9 mouse cellular contexts compared by ENCODE assay signal in the genomic region with DNA sequence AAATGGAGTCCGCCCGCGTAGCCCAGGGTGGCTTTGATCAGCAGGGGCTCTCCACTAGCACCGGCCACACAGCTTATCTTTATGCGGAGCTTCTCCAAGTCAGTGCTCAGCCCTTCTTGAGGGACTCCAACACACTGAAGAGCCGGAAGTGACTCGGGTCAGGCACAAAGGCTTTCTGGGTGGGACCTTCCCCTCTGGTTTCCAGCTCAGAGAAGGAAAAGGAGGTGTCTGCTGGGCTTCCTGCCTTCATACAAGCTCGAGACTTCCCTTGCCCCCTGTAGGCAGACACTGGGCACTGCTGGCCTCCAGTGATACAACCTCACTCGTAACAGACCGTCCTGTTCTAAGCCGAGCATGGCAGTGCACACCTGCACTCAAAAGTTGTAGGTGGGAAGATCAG. TPM values are rescaled to one million over a fixed set of nuclear protein-coding genes. Genes with fewer than 3 reads are reported as not detected.
A peak's percentile ranks its signal among the peaks of the same experiment; 100 is the strongest.
DNase-seq lines count a peak whose midpoint lies in the region; ATAC-seq and TF ChIP-seq lines count a peak whose summit lies in the region.
"Had no signal": no experiment of that assay in that cellular context is flagged by ENCODE, and none has a peak within 500 bp of the region (broad histone marks: within the 10 kb centered on the region; RNA-seq: fewer than 3 reads in every experiment).

No protein-coding gene starts in this region.

- no peaks in the 10 kb centered on the region for H3K27me3 ChIP-seq in midbrain, postnatal 0 days (ENCODE audit: insufficient read depth, low read length)
- H3K27me3 ChIP-seq in midbrain, embryonic 13.5 days: no peaks in the 10 kb centered on the region
- no peaks in the 10 kb centered on the region for H3K27me3 ChIP-seq in hindbrain, embryonic 11.5 days (ENCODE audit: control insufficient read depth, insufficient read depth, low read length)
- H3K27me3 ChIP-seq: embryonic facial prominence, embryonic 12.5 days had no signal

- H3K4me2 ChIP-seq in midbrain, postnatal 0 days (ENCODE audit: low read depth, low read length, poor library complexity, severe bottlenecking): no peak overlapping the region
- no peak overlapping the region for H3K4me2 ChIP-seq in midbrain, embryonic 13.5 days (replicated peaks)
- H3K4me2 ChIP-seq in hindbrain, embryonic 11.5 days (replicated peaks; ENCODE audit: low read depth, low read length): no peak overlapping the region
- H3K4me2 ChIP-seq: embryonic facial prominence, embryonic 12.5 days had no signal

- no peak for ATAC-seq in midbrain, postnatal 0 days (ENCODE audit: low FRiP score)
- ATAC-seq in midbrain, embryonic 13.5 days: no peak
- peak; percentile 88 for ATAC-seq in common myeloid progenitor, adult 5-6 weeks (replicated peaks; ENCODE audit: low read depth, poor library complexity, severe bottlenecking)
- ATAC-seq in hindbrain, embryonic 11.5 days (ENCODE audit: low FRiP score): no peak

- no peak overlapping the region for H3K9ac ChIP-seq in midbrain, postnatal 0 days (replicated peaks; ENCODE audit: low read length, poor library complexity, severe bottlenecking)
- no peak overlapping the region for H3K9ac ChIP-seq in midbrain, embryonic 13.5 days (replicated peaks)
- no peak overlapping the region for H3K9ac ChIP-seq in hindbrain, embryonic 11.5 days (ENCODE audit: low read depth, low read length)
- H3K9ac ChIP-seq: embryonic facial prominence, embryonic 12.5 days had no signal

- H3K36me3 ChIP-seq in midbrain, postnatal 0 days (ENCODE audit: insufficient read depth, low read length): 0 out of 2 replicates have a peak, but pooled peaks cover 2% of the 10 kb centered on the region
- peaks cover 9% of the 10 kb centered on the region; the same call in 1 of the 2 replicates for H3K36me3 ChIP-seq in midbrain, embryonic 13.5 days
- no peaks in the 10 kb centered on the region for H3K36me3 ChIP-seq in hindbrain, embryonic 11.5 days (ENCODE audit: control insufficient read depth, insufficient read depth, low read length)

- H3K9me3 ChIP-seq in midbrain, postnatal 0 days (ENCODE audit: low read length): no peaks in the 10 kb centered on the region
- no peaks in the 10 kb centered on the region for H3K9me3 ChIP-seq in midbrain, embryonic 13.5 days
- no peaks in the 10 kb centered on the region for H3K9me3 ChIP-seq in hindbrain, embryonic 11.5 days (ENCODE audit: control insufficient read depth, low read length)
- H3K9me3 ChIP-seq: embryonic facial prominence, embryonic 12.5 days had no signal

- H3K4me1 ChIP-seq in midbrain, postnatal 0 days (ENCODE audit: insufficient read depth, low read length): peaks cover 10% of the 10 kb centered on the region
- H3K4me1 ChIP-seq in midbrain, embryonic 13.5 days (replicated peaks): peaks cover 52% of the 10 kb centered on the region
- H3K4me1 ChIP-seq in hindbrain, embryonic 11.5 days (replicated peaks; ENCODE audit: control insufficient read depth, insufficient read depth, low read length): peaks cover 7% of the 10 kb centered on the region; the same call in 1 of the 2 replicates

- no peak for DNase-seq in midbrain, postnatal 0 days (ENCODE audit: low spot score)
- peak; percentile 75 for DNase-seq in kidney, adult 9 months
- DNase-seq in lung, postnatal 25 days (ENCODE audit: low spot score): peak; percentile 88
- DNase-seq in hindbrain, embryonic 11.5 days (ENCODE audit: low spot score): no peak
- DNase-seq in right cerebral cortex, postnatal 4 days: no peak
- DNase-seq in cerebellum, postnatal 14 days: no peak

- WGBS in midbrain, postnatal 0 days: 75% methylated on average over 11 of the region's 11 CpGs
- WGBS in midbrain, embryonic 13.5 days: 90% methylated on average over 11 of the region's 11 CpGs
- WGBS in hindbrain, embryonic 11.5 days: 86% methylated on average over 11 of the region's 11 CpGs

- no peak overlapping the region for H3K4me3 ChIP-seq in midbrain, postnatal 0 days (ENCODE audit: low read depth, low read length)
- no peak overlapping the region for H3K4me3 ChIP-seq in midbrain, embryonic 13.5 days (replicated peaks)
- no peak overlapping the region for H3K4me3 ChIP-seq in hindbrain, embryonic 11.5 days (ENCODE audit: low read depth, low read length)
- H3K4me3 ChIP-seq: embryonic facial prominence, embryonic 12.5 days had no signal

- H3K27ac ChIP-seq in midbrain, postnatal 0 days (ENCODE audit: low read depth, low read length): no peak overlapping the region
- no peak overlapping the region for H3K27ac ChIP-seq in midbrain, embryonic 13.5 days
- no peak overlapping the region for H3K27ac ChIP-seq in hindbrain, embryonic 11.5 days (ENCODE audit: low read depth, low read length)
- H3K27ac ChIP-seq: embryonic facial prominence, embryonic 12.5 days had no signal

- TF ChIP-seq CTCF in midbrain, postnatal 0 days (IDR thresholded peaks at IDR 0.05): peak; percentile 55

RNA-seq across cellular contexts. Expression of a gene that starts 6.6 kb away (rescaled TPM):
- 54.9 and 75.7 TPM in 2 replicates for total RNA-seq in midbrain, postnatal 0 days (2014; rRNA removed)
- polyA plus RNA-seq in midbrain, postnatal 0 days (2015; fragmentation: Nextera tagmentation; extraction: Ambion mirVana): 30.1 and 33.3 TPM in 2 replicates
- 32.8 and 35.0 TPM in 2 replicates for polyA plus RNA-seq in midbrain, embryonic 13.5 days (2015; fragmentation: Nextera tagmentation; extraction: Ambion mirVana)
- 3.4 and 4.2 TPM in 2 replicates for total RNA-seq in common myeloid progenitor, adult 5-6 weeks (2017)
- polyA plus RNA-seq in hindbrain, embryonic 11.5 days (2014; fragmentation: Nextera tagmentation; extraction: Ambion mirVana): 32.7 and 33.5 TPM in 2 replicates

RNA-seq across cellular contexts. Expression of a gene that starts 50.3 kb away (rescaled TPM):
- 4.0 and 5.4 TPM in 2 replicates for total RNA-seq in midbrain, postnatal 0 days (2014; rRNA removed)
- polyA plus RNA-seq in midbrain, postnatal 0 days (2015; fragmentation: Nextera tagmentation; extraction: Ambion mirVana): 0.93 and 1.2 TPM in 2 replicates
- polyA plus RNA-seq in midbrain, embryonic 13.5 days (2015; fragmentation: Nextera tagmentation; extraction: Ambion mirVana): 0.76 and 0.79 TPM in 2 replicates
- total RNA-seq in common myeloid progenitor, adult 5-6 weeks (2017): 5.8 and 11.7 TPM in 2 replicates
- 1.6 and 1.8 TPM in 2 replicates for polyA plus RNA-seq in hindbrain, embryonic 11.5 days (2014; fragmentation: Nextera tagmentation; extraction: Ambion mirVana)

RNA-seq across cellular contexts. Expression of a gene that starts 58.6 kb away (rescaled TPM):
- 378 and 384 TPM in 2 replicates for total RNA-seq in midbrain, postnatal 0 days (2014; rRNA removed)
- 153 and 195 TPM in 2 replicates for polyA plus RNA-seq in midbrain, postnatal 0 days (2015; fragmentation: Nextera tagmentation; extraction: Ambion mirVana)
- 233 and 269 TPM in 2 replicates for polyA plus RNA-seq in midbrain, embryonic 13.5 days (2015; fragmentation: Nextera tagmentation; extraction: Ambion mirVana)
- 40.3 and 46.5 TPM in 2 replicates for total RNA-seq in common myeloid progenitor, adult 5-6 weeks (2017)
- polyA plus RNA-seq in hindbrain, embryonic 11.5 days (2014; fragmentation: Nextera tagmentation; extraction: Ambion mirVana): 193 and 195 TPM in 2 replicates

Comparison
In these comparisons a context has a peak if more than half of its experiments do, and no peak if none do; other contexts are left out.
1. DNase-seq: peak in kidney, adult 9 months (single experiment) and lung, postnatal 25 days (single experiment); none in midbrain, postnatal 0 days (single experiment), hindbrain, embryonic 11.5 days (single experiment), right cerebral cortex, postnatal 4 days (single experiment) and cerebellum, postnatal 14 days (0 of 2).